Mouse (Mus musculus): ENCODE measurements around the gene Vmn1r205.
"Not testable (repeated sequence)": the region's sequence is repeated elsewhere in the genome, so short reads cannot be mapped to it uniquely, and the experiment has no call there.

Gene Vmn1r205

GRCm38 (mm10) chr13:22592900-22593299 is at the start of gene Vmn1r205:
Vmn1r205 (minus strand) TSS chr13:22593000.
- DNase-seq (ENCODE audit: low spot score in 2 of 2): no peak

GRCm38 (mm10) chr13:22624151-22624550 is 31.4 kb upstream of the Vmn1r205 start, which contains the start of gene Vmn1r206:
Vmn1r206 (minus strand) TSS chr13:22624251.
- DNase-seq (ENCODE audit: low spot score in 2 of 2): not testable (repeated sequence)

DNA sequence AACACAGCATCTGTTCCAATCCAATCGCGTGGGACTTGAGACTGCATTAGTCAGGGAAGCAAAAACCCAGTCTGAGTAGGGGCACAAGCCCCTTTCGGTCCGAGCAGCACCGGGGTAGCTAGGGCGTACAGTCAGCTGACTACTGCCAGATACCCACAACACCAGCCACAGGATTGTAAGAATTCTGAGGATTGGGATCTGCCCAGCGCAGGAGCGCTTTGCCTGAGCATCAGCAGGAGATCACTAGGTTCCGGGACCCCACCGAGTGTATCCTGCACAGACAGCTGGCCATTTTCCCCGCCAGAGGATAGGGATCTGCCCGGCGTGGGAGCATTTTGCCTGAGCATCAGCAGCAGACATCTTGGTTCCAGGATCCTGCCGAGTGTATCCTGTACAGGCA is 9.5 kb downstream of the Vmn1r205 start:
- DNase-seq (ENCODE audit: low spot score in 2 of 2): not testable (repeated sequence)

DNA sequence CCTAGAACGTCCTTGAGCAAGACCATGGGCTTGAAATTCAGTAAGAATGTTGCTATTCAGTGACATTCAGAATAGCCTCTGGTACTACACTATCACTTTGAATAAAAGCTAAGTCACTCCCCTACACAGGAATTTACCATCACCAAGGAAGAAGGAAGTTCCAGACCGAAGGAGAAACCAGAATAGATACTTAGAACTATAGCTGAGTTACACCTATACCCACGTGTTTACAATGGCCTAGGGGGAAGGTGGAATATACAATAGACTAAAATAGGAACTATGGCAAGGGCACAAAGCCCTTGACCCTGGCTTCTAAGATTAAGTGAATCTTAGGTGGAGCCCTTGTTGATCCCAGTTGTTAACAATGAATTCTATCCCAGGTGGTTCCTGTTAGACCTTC is 17.9 kb downstream of the Vmn1r205 start:
- DNase-seq (ENCODE audit: low spot score in 2 of 2): not testable (repeated sequence)

- DNase-seq (ENCODE audit: low spot score in 2 of 2): not testable (repeated sequence)
These were observed 39.9 kb downstream of the Vmn1r205 start, which contains the start of gene Vmn1r204 for GRCm38 (mm10) chr13:22552898-22553297. Vmn1r204 (plus strand) TSS chr13:22553198.
